27 mouse cellular contexts compared by ENCODE assay signal in the genomic region with DNA sequence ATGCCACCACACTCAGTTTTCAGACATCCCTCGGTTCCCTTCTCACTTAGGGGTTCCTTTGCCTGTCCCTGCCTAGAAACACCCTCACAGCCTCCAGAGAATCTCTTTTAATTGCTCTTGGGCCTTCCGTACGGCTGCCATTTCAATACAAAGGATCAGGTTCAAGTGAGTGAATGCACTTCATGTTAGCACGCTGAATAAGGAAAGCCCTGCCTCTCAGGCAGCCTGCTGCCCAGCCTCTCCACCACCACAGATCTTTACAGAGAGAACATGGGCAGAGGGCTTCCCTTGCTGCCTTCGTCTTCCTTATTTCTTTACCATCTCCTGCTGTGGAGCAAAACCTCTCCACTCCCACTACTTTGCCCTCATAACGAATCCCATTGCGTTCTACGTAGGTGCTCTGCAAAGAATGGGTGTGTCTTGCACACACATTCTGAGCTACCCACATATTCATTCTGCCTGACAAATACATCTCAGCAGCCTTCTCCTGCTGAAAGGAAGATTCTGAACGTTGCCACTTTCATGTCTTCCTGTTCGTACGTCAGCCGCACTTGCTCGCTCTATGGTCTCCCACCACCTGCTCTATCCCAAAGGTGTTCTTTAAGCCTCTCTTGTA. TPM values are rescaled to one million over a fixed set of nuclear protein-coding genes. Genes with fewer than 3 reads are reported as not detected.
DNase-seq lines count a peak whose midpoint lies in the region; ATAC-seq and TF ChIP-seq lines count a peak whose summit lies in the region.
"Had no signal": no experiment of that assay in that cellular context is flagged by ENCODE, and none has a peak within 500 bp of the region (broad histone marks: within the 10 kb centered on the region; RNA-seq: fewer than 3 reads in every experiment).

No protein-coding gene starts in this region.

- no peaks in the 10 kb centered on the region for H3K27me3 ChIP-seq in intestine, embryonic 14.5 days (replicated peaks; ENCODE audit: control insufficient read depth, insufficient read depth, low read length)
- 0 out of 2 replicates have a peak, but pooled peaks cover 3% of the 10 kb centered on the region for H3K27me3 ChIP-seq in intestine, embryonic 15.5 days (replicated peaks)
- H3K27me3 ChIP-seq in neural tube, embryonic 15.5 days (replicated peaks): no peaks in the 10 kb centered on the region
- H3K27me3 ChIP-seq in stomach, postnatal 0 days (ENCODE audit: control insufficient read depth, insufficient read depth, low read length): no peaks in the 10 kb centered on the region
- H3K27me3 ChIP-seq: forebrain, embryonic 15.5 days; neural tube, embryonic 12.5 days had no signal

- no peak overlapping the region for H3K9ac ChIP-seq in intestine, embryonic 14.5 days (ENCODE audit: low read length)
- H3K9ac ChIP-seq in intestine, embryonic 15.5 days: no peak overlapping the region
- no peak overlapping the region for H3K9ac ChIP-seq in neural tube, embryonic 15.5 days (replicated peaks)
- no peak overlapping the region for H3K9ac ChIP-seq in stomach, postnatal 0 days (ENCODE audit: low read length)
- H3K9ac ChIP-seq: embryonic facial prominence, embryonic 12.5 days; forebrain, embryonic 15.5 days; heart, embryonic 15.5 days; hindbrain, embryonic 14.5 days; kidney, embryonic 15.5 days; liver, embryonic 12.5 days; liver, postnatal 0 days; neural tube, embryonic 12.5 days had no signal

- ATAC-seq in intestine, embryonic 14.5 days (replicated peaks; ENCODE audit: low FRiP score, low TSS enrichment, low read depth): no peak
- ATAC-seq in intestine, embryonic 15.5 days: no peak
- no peak for ATAC-seq in neural tube, embryonic 15.5 days (ENCODE audit: low FRiP score)
- ATAC-seq in stomach, postnatal 0 days (ENCODE audit: low FRiP score, low TSS enrichment): no peak
- ATAC-seq: forebrain, embryonic 15.5 days; liver, embryonic 12.5 days; liver, postnatal 0 days; midbrain, embryonic 16.5 days had no signal

- no peak overlapping the region for H3K27ac ChIP-seq in intestine, embryonic 14.5 days (ENCODE audit: low read depth)
- no peak overlapping the region for H3K27ac ChIP-seq in intestine, embryonic 15.5 days
- no peak overlapping the region for H3K27ac ChIP-seq in neural tube, embryonic 15.5 days (replicated peaks)
- H3K27ac ChIP-seq in cortical plate, adult 2 months (ENCODE audit: insufficient read depth, low read length): peak overlapping the region; percentile 22; the same call in 1 of the 2 replicates
- no peak overlapping the region for H3K27ac ChIP-seq in stomach, postnatal 0 days (replicated peaks)
- H3K27ac ChIP-seq: embryonic facial prominence, embryonic 12.5 days; forebrain, embryonic 15.5 days; heart, embryonic 15.5 days; hindbrain, embryonic 14.5 days; kidney, embryonic 15.5 days; liver, embryonic 12.5 days; neural tube, embryonic 12.5 days had no signal

- TF ChIP-seq EP300 in stomach, postnatal 0 days (optimal IDR thresholded peaks at IDR 0.05): no peak

- WGBS in intestine, embryonic 14.5 days: 83% methylated on average over 13 of the region's 13 CpGs
- WGBS in intestine, embryonic 15.5 days: 80% methylated on average over 13 of the region's 13 CpGs
- WGBS in neural tube, embryonic 15.5 days: 72% methylated on average over 13 of the region's 13 CpGs
- 72% methylated on average over 13 of the region's 13 CpGs for WGBS in stomach, postnatal 0 days

- H3K9me3 ChIP-seq in intestine, embryonic 14.5 days (ENCODE audit: control insufficient read depth, low read length): no peaks in the 10 kb centered on the region
- no peaks in the 10 kb centered on the region for H3K9me3 ChIP-seq in intestine, embryonic 15.5 days
- no peaks in the 10 kb centered on the region for H3K9me3 ChIP-seq in neural tube, embryonic 15.5 days (replicated peaks)
- no peaks in the 10 kb centered on the region for H3K9me3 ChIP-seq in stomach, postnatal 0 days (ENCODE audit: control insufficient read depth, low read length)
- H3K9me3 ChIP-seq: embryonic facial prominence, embryonic 12.5 days; forebrain, embryonic 15.5 days; heart, embryonic 15.5 days; kidney, embryonic 15.5 days; liver, embryonic 12.5 days; neural tube, embryonic 12.5 days had no signal

- H3K4me2 ChIP-seq in intestine, embryonic 14.5 days (ENCODE audit: low read length): no peak overlapping the region
- H3K4me2 ChIP-seq in intestine, embryonic 15.5 days (replicated peaks): no peak overlapping the region
- H3K4me2 ChIP-seq in neural tube, embryonic 15.5 days: peak overlapping the region; percentile 32; the same call in 1 of the 2 replicates
- no peak overlapping the region for H3K4me2 ChIP-seq in stomach, postnatal 0 days (replicated peaks; ENCODE audit: low read depth)
- H3K4me2 ChIP-seq: embryonic facial prominence, embryonic 12.5 days; forebrain, embryonic 15.5 days; heart, embryonic 15.5 days; hindbrain, embryonic 14.5 days; kidney, embryonic 15.5 days; liver, embryonic 12.5 days; midbrain, embryonic 11.5 days; neural tube, embryonic 12.5 days had no signal

- TF ChIP-seq CTCF in cortical plate, adult 2 months (IDR thresholded peaks at IDR 0.05; ENCODE audit: extremely low read depth, insufficient read depth, low read length): no peak
- no peak for TF ChIP-seq CTCF in stomach, postnatal 0 days (IDR thresholded peaks at IDR 0.05; ENCODE audit: low read depth)

- 0 out of 2 replicates have a peak, but pooled peaks have one; percentile 17 for TF ChIP-seq POLR2A in cortical plate, adult 2 months (IDR thresholded peaks at IDR 0.05; ENCODE audit: extremely low read depth, insufficient read depth, low read length)

- no peak overlapping the region for H3K4me3 ChIP-seq in intestine, embryonic 14.5 days (ENCODE audit: low read depth, low read length)
- no peak overlapping the region for H3K4me3 ChIP-seq in intestine, embryonic 15.5 days (replicated peaks)
- H3K4me3 ChIP-seq in neural tube, embryonic 15.5 days (replicated peaks): no peak overlapping the region
- H3K4me3 ChIP-seq in cortical plate, adult 2 months (ENCODE audit: insufficient read depth, low read length): no peak overlapping the region
- H3K4me3 ChIP-seq in stomach, postnatal 0 days (ENCODE audit: low read depth, low read length): no peak overlapping the region
- H3K4me3 ChIP-seq: embryonic facial prominence, embryonic 12.5 days; forebrain, embryonic 15.5 days; heart, embryonic 15.5 days; kidney, embryonic 15.5 days; liver, embryonic 12.5 days; neural tube, embryonic 12.5 days had no signal

- H3K4me1 ChIP-seq in intestine, embryonic 14.5 days (replicated peaks; ENCODE audit: control insufficient read depth, insufficient read depth, low read length): no peaks in the 10 kb centered on the region
- H3K4me1 ChIP-seq in intestine, embryonic 15.5 days (replicated peaks): no peaks in the 10 kb centered on the region
- peaks cover 22% of the 10 kb centered on the region for H3K4me1 ChIP-seq in neural tube, embryonic 15.5 days
- H3K4me1 ChIP-seq in cortical plate, adult 2 months (ENCODE audit: control insufficient read depth, insufficient read depth, low read length): peaks cover 13% of the 10 kb centered on the region
- H3K4me1 ChIP-seq in stomach, postnatal 0 days (replicated peaks; ENCODE audit: control insufficient read depth, insufficient read depth): no peaks in the 10 kb centered on the region
- H3K4me1 ChIP-seq: embryonic facial prominence, embryonic 12.5 days; forebrain, embryonic 15.5 days; heart, embryonic 15.5 days; kidney, embryonic 15.5 days; liver, embryonic 12.5 days; neural tube, embryonic 12.5 days had no signal

- DNase-seq in intestine, embryonic 14.5 days (ENCODE audit: low spot score): peak; percentile 38
- no peak for DNase-seq in neural tube, embryonic 10.5 days (ENCODE audit: extremely low spot score, low spot score)
- peak; percentile 10 for DNase-seq in stomach, postnatal 0 days (ENCODE audit: low spot score)
- DNase-seq: adrenal gland, adult 2 months; adrenal gland, postnatal 36 days; B cell, adult 2 months; cerebellum, adult 8-10 months; cerebellum, postnatal 25 days; kidney, adult 18-20 months; kidney, postnatal 4 days; liver, postnatal 0 days; lung, postnatal 36 days; spleen, adult 18-20 months had no signal

- no peaks in the 10 kb centered on the region for H3K36me3 ChIP-seq in intestine, embryonic 14.5 days (ENCODE audit: control insufficient read depth, insufficient read depth, low read length)
- H3K36me3 ChIP-seq in intestine, embryonic 15.5 days: no peaks in the 10 kb centered on the region
- no peaks in the 10 kb centered on the region for H3K36me3 ChIP-seq in neural tube, embryonic 15.5 days
- H3K36me3 ChIP-seq in stomach, postnatal 0 days (ENCODE audit: control insufficient read depth, insufficient read depth, low read length): no peaks in the 10 kb centered on the region
- H3K36me3 ChIP-seq: embryonic facial prominence, embryonic 12.5 days; forebrain, embryonic 15.5 days; heart, embryonic 15.5 days; kidney, embryonic 15.5 days; liver, embryonic 12.5 days; neural tube, embryonic 12.5 days had no signal

RNA-seq across cellular contexts. Expression of a gene that starts 7.7 kb away (rescaled TPM):
- 1.6 and 1.9 TPM in 2 replicates for polyA plus RNA-seq in intestine, embryonic 14.5 days (2014; fragmentation: Nextera tagmentation; extraction: Ambion mirVana)
- polyA plus RNA-seq in intestine, embryonic 15.5 days (2015; fragmentation: Nextera tagmentation; extraction: Ambion mirVana): 0.82 and 1.6 TPM in 2 replicates
- polyA plus RNA-seq in neural tube, embryonic 15.5 days (2015; fragmentation: Nextera tagmentation; extraction: Ambion mirVana): 40.2 and 46.1 TPM in 2 replicates
- 282 and 292 TPM in 2 replicates for polyA plus RNA-seq in cortical plate, adult 2 months (2012; rRNA removed)
- 6.1 and 6.5 TPM in 2 replicates for polyA plus RNA-seq in stomach, postnatal 0 days (2015; fragmentation: Nextera tagmentation; extraction: Ambion mirVana)

RNA-seq across cellular contexts. Expression of a gene that starts 25.4 kb away (rescaled TPM):
- 7.3 and 7.4 TPM in 2 replicates for polyA plus RNA-seq in intestine, embryonic 14.5 days (2014; fragmentation: Nextera tagmentation; extraction: Ambion mirVana)
- 7.3 and 8.4 TPM in 2 replicates for polyA plus RNA-seq in intestine, embryonic 15.5 days (2015; fragmentation: Nextera tagmentation; extraction: Ambion mirVana)
- polyA plus RNA-seq in neural tube, embryonic 15.5 days (2015; fragmentation: Nextera tagmentation; extraction: Ambion mirVana): 44.3 and 48.7 TPM in 2 replicates
- polyA plus RNA-seq in cortical plate, adult 2 months (2012; rRNA removed): 96.0 and 107 TPM in 2 replicates
- 9.0 and 9.4 TPM in 2 replicates for polyA plus RNA-seq in stomach, postnatal 0 days (2015; fragmentation: Nextera tagmentation; extraction: Ambion mirVana)

RNA-seq across cellular contexts. Expression of a gene that starts 45.2 kb away (rescaled TPM):
- polyA plus RNA-seq in intestine, embryonic 14.5 days (2014; fragmentation: Nextera tagmentation; extraction: Ambion mirVana): 0.44 and 0.97 TPM in 2 replicates
- polyA plus RNA-seq in intestine, embryonic 15.5 days (2015; fragmentation: Nextera tagmentation; extraction: Ambion mirVana): 0.28 and 0.33 TPM in 2 replicates
- polyA plus RNA-seq in neural tube, embryonic 15.5 days (2015; fragmentation: Nextera tagmentation; extraction: Ambion mirVana): 0.31 and 0.50 TPM in 2 replicates
- not detected in 2 replicates for polyA plus RNA-seq in cortical plate, adult 2 months (2012; rRNA removed)
- polyA plus RNA-seq in stomach, postnatal 0 days (2015; fragmentation: Nextera tagmentation; extraction: Ambion mirVana): 0.41 and 0.46 TPM in 2 replicates
- polyA plus RNA-seq: adrenal gland, adult 2 months; liver, postnatal 0 days had no signal

RNA-seq across cellular contexts. Expression of a gene that starts 50.2 kb away (rescaled TPM):
- 0.43 and 0.81 TPM in 2 replicates for polyA plus RNA-seq in intestine, embryonic 14.5 days (2014; fragmentation: Nextera tagmentation; extraction: Ambion mirVana)
- polyA plus RNA-seq in intestine, embryonic 15.5 days (2015; fragmentation: Nextera tagmentation; extraction: Ambion mirVana): 0.30 and 0.60 TPM in 2 replicates
- polyA plus RNA-seq in neural tube, embryonic 15.5 days (2015; fragmentation: Nextera tagmentation; extraction: Ambion mirVana): 1.4 and 2.6 TPM in 2 replicates
- 0.15 TPM in 1 of 2 replicates, not detected in the other for polyA plus RNA-seq in cortical plate, adult 2 months (2012; rRNA removed)
- polyA plus RNA-seq in stomach, postnatal 0 days (2015; fragmentation: Nextera tagmentation; extraction: Ambion mirVana): 0.11 TPM in 2 replicates
- polyA plus RNA-seq: adrenal gland, adult 2 months; limb, embryonic 14.5 days; lung, embryonic 16.5 days had no signal
